Mouse (Mus musculus) right cerebral cortex, adult 18-20 months (tissue): ENCODE measurements at regions not wholly inside any gene's neighbourhood (a gene's known extent, or its start where the extent isn't known, plus 50 kb on each side); places are given as distances from the start of the nearest gene placed in this dataset.
"Not testable (repeated sequence)": the region's sequence is repeated elsewhere in the genome, so short reads cannot be mapped to it uniquely, and the experiment has no call there.

Source experiments
- DNase-seq: peaks from one replicate; pipeline ENCODE4 v3.0.0; 2022; ENCODE audit warnings: mixed read lengths

DNA sequence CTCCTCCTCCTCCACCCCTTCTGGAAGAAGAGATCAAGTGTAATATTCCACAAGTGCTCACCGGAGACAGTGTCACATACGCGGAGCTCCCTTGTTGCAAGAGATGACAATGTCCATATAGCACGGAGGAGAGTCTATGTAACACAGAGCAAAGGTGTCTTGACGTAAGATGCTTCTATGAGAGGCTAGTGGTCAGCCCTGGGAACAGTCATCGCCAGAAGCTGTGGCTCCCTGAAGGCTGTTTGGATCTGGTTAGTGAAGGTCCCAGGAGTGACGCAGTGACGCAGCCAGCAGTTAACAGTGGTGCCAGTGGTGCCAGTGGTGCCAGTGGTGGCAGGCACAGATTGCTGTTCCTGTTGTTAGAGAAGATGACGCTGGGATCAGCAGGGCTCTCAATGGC, 66.9 kb downstream of the Twistnb start:
- DNase-seq = no peak

DNA sequence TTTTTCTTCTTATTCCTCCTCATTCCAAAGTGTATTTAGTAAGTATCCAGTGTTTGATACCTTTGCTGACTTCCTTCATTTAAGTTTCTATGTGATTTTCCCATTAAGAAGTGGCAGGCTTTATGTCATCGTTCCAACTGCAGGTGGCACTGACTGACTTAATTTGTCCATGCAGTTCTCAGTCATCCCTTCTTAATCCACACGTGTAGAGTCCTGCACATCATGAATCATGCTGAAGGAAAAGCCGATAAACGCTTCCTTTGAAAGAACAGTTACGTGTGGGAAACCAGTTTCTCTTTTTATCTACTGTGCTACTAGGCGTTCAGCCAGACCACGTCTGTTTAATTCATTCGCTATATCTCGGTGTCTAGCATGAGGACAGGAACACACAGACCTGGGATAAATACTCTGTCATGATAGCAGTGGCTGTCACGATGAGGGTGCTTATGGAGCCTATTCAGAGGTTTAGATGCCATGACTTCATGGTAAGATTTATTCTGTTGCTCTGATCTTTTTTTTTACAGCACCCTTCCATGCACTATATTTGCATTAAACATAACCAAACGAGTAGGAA, 68.0 kb downstream of the Twistnb start:
- peak; percentile 4 for DNase-seq

DNA sequence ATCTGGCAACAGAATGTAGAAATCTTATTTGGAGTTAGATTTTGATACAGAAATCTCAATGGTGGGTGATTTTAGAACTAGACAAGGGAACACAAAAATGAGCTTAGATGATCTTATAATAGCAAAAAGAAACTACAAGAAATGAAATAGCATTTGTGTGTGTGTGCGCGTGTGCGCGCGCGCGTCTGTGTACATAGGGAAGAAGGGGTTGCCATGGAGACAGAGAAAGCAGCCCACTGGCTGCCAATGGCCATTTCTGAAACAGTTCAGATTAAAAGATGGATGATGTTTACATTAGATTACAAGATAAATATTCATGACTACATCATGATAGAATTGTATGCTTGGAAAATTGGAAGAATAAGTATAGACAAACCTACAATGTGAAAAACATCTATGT, 112.1 kb downstream of the Twistnb start:
- peak; percentile 8 for DNase-seq

DNA sequence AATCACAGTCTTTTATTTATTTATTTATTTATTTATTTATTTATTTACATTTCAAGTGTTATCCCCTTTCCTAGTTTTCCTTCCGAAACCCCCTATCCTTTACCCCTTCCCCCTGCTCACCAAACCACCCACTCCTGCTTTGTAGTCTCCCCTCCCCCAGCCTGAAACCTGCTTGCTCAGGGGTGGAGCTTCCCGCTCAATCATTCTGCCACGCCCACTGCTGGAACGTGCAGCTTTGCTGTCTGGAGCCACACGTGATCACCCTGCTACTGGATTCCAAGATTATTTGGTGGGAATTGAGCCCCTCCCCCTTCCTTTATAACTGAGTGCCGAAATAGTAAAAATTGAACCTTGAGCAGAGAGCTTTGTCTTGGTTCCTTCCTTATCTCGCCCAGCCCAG, 122.2 kb downstream of the Twistnb start:
- not testable (repeated sequence) for DNase-seq

DNA sequence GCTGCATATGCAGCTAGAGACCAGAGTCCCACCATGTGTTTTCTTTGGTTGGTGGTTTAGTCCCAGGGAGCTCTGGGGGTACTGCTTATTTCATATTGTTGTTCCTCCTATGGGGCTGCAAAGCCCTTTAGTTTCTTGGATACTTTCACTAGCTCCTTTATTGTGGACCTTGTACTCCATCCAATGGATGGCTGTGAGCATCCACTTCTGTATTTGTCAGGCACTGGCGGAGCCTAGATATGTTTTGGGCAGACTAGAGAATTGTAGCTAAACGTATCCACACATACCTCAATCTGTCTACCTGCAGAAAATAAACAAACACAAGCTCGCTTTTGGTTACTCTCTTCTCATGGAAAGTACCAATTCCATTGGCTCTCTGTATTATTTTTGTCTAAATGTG, 122.8 kb downstream of the Twistnb start:
- DNase-seq = no peak

DNA sequence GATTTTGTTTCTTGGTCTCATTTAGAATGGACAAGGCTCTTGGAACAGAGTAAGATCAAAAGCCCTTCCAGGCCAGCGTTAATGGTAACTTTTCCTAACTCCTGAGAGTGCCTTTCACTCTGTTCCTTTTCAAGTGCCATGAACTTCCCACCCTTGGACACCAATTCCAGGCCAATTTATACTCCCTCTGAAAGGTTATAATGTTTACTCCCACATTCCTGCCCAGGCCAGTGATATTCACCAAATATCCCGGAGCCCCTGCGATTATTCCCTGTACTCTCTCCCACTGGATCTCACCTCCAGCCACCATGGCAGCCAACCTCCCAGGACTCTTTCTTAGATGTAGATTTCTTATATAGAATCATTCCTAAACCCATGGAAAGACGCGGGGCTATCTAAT, 123.2 kb downstream of the Twistnb start:
- no peak for DNase-seq

DNA sequence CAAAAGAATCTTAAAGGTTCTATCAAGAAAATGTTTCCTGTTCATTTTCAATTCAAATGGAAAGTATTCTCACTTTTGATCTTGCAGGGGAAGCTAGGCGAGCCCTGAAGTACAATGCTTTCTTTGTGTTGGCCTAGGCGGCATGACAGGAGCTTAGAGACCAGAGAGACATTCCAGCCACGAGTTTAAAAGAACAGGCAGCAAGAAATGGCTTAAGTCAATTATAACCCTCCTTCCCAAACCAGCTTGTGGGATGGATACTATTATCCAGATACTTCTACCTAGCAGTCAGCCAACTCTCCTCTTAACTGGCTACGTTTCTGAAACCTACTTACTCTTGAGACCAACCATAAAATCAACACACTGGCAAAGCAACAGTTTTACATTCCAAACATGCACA, 124.3 kb downstream of the Twistnb start:
- no peak for DNase-seq

DNA sequence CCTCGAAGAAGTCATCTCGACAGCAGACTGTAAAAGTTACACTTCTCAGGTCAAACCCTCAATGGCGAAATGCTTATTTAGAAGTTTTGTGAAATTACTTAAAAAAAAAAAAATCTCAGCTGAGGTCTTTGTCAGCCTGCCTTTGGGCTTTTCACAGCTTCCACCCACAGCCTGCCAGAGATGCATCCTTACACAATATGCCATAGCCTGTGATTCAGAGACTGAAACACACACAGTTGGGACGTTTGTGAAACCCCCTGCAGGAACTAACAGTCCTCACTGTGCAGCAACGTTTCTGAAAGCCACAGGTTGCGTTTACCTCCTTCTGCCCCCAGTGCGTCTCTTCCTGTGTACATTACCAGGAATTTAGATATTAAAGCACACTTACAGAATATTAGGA, 131.7 kb downstream of the Twistnb start:
- peak; percentile 5 for DNase-seq

DNA sequence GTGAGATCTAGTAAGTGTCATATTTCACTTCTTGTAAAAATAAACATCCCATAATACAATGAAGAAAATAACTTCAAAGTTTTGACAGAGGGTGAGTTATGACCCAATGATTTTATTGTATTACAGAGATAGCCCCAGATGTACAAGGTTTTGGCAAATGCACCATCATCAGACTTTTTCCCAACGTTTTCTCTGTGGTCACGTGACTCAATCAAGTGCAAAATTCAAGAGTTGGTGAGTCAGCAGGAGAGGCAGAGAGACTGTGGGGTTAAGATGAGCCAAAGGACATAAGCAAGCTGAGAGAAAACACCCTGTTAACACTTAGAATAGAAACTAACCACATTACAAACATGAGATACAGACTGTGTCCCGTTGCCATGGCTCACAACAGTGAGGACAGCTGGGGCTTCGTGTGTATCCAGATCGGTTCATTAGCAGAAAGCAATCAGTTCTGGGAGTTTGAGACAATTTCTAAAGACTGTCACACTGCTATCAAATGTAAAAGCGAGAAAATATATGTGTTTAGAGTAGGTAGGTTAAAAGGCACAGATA, 148.5 kb downstream of the Twistnb start:
- DNase-seq = no peak

DNA sequence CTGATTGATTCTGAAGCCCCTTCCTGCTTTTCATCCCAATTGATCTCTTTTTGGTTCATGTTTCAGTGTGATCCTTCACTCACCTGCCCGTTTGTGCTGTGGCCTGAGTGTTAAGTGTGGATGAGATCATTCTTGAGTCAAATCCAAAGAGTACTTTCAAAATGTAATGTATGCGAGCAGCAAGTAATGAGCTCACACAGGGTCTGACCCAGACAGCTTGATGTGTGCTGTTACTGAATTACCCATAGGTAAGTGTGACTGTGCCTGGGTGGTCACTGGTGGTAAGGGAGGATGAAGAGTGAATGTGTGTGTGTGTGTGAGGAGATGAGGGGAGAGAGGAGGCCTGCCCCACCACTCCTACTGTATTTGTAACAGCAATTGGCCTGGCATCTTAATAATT, 151.4 kb downstream of the Twistnb start:
- DNase-seq = no peak

DNA sequence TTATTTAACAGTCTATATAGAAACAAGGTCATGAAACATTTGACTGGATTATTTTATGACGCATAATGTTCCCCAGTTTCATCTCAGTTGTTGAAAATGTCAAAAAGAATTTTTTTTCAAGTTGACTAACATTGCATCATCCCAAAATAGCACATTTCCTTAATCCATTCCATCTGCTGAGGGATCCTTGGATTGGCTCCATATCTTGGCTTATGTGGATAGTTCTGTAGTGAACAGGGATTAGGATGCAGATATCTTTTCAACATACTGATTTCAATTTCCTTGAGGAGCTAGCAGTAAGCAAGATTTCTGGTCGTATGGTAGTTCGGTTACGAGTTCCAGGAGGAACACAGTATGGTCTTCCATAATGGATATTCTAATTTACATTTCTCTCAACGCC, 161.6 kb downstream of the Twistnb start:
- no peak for DNase-seq

DNA sequence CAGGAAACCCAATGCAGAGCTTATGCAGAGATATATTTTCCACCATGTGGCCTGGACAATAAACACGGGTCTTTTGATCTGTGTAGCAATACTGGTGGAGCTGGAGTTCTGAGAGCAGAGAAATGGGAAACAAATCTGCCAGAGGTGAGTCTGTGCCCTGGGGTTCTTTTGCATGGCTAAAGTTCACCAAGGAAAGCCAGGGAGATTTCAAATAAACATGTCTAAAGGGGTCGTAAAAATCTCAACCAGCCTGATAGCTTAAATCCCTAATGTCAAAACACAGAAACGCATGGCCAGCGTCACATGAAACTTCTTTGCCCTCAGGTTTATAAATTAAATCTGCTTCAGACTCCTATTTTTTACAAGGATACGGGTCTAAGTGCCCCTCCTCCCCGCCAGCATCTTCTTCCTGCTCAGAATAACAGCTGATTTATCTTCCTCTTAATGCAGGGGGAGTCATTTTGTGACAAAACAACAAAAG, 163.0 kb downstream of the Twistnb start:
- no peak for DNase-seq

DNA sequence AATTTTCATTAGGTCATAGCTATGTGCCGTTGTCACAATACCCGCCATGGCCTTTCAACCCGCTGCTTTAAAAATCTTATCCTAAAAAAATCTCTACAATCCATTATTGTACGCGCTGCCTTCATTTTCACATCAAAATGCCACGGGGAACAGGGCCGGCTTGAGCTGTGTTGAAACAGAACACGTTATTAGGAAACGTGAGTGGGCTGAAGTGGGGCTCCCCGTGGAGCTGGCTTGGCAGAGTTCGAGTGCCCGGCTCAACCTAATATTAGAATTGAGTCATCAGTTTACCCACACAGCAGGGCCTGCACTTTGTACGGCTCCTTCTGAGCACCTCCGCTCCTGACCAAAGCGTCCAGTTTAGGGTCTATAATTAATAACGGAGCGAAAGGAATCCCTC, 163.5 kb downstream of the Twistnb start:
- no peak for DNase-seq

DNA sequence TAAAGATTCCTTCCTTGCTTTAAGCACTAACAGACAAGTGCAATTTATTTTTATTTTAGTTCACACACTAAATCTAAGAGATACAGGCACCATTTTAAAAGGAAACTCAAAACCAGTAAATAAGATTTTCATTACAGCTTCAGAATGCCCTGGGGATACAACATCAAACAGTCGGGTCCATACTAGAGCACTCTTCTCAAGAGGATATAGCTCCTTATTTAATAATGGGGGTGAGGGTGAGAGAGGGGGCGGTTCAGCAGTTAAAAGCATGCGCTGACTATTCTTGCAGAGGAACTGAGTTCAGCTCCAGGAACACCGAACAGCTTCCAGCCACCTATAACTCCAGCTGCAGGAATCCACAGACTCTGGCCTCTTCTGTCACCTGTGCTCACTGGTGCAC, 164.2 kb downstream of the Twistnb start:
- DNase-seq = no peak

DNA sequence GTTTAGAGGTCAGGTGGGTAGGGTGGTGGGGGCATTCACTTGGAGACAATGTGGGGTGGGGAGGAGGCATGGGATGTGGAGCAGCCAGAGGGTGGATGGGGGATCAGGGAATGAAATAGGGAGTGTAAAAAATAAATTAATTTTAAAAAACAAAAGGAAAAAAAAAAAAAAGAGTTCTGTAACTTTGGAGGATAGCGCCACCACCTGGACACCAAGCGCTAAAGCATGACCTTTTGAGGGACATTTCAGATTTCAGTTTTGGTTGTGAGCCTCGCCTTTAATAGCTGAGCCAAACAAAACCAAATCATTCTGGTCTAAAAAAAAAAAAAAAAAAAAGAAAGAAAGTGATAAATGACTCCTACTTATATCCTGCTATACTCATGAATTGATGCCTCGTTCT, 176.0 kb downstream of the Twistnb start:
- DNase-seq = no peak

DNA sequence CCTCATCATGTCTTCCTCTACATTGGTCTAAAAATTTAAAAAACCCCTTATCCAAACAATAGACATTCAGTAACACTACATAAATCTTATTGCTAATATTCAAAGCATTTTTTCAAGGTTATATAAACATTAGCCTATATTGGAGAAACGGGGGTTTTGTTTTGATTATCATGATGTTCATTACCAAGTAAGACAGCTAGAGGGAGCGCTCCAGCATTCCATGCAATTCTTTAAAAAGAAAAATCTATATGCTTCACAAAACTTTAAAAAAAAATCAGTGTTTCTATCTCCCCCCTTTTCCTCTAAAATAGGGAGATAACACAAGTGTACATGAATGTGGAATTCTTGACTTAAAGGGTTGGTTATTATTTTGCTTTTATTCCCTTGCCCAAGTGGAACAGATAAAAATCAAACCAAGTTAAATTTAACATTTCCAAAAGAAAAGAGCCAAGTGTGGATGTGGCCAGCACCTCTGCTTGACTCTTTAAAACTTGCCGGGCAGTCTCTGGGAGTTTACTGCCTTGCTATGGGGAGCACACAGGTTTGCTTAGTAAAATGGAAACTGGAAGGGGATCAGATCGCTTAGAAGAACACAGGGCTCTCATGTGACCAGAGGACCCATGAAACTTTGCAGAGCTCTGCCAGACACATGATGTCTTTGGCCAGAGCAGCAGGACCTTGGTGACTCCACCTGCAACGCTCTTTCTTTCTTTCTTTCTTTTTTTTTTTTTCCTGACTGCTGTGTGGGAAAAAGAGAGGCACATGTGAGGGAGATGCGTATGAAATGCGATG, 178.6 kb downstream of the Twistnb start:
- DNase-seq = no peak

DNA sequence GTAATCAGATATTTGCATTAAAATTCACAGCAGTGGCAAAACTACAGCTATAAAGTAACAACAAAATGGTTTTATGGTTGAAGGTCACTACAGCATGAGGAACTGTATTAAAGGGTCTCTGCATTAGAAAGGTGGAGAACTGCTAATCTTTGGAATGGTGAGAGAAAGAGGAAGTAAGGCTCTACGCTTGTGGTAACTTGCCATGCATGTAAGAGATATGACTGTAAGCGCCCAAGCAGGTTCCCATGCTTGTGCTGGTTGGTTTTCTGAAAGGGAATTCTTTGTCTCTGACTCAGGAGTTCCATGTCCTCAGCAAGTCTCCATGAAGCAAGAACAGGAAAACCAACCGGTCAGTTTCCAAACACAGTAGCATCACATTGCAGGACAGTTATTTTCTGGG, 182.9 kb downstream of the Twistnb start:
- no peak for DNase-seq

DNA sequence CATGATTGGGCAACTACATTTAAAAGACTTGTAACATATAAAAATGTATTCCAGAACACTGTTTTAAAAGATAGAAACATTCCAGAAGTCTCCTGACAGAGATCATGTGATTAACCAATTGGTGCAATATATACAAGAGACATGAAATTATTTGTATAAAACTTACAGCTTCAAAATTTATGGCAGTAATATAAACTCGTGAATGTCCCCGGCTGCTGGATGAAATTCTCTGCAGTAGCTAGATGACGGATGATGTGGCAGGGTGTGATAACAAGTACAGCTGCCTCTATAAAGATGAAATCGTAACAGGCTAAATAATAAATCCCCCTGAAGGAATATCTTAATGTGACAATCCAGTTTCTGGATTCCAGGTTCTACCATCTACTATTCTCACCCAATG, 191.0 kb downstream of the Twistnb start:
- no peak for DNase-seq

DNA sequence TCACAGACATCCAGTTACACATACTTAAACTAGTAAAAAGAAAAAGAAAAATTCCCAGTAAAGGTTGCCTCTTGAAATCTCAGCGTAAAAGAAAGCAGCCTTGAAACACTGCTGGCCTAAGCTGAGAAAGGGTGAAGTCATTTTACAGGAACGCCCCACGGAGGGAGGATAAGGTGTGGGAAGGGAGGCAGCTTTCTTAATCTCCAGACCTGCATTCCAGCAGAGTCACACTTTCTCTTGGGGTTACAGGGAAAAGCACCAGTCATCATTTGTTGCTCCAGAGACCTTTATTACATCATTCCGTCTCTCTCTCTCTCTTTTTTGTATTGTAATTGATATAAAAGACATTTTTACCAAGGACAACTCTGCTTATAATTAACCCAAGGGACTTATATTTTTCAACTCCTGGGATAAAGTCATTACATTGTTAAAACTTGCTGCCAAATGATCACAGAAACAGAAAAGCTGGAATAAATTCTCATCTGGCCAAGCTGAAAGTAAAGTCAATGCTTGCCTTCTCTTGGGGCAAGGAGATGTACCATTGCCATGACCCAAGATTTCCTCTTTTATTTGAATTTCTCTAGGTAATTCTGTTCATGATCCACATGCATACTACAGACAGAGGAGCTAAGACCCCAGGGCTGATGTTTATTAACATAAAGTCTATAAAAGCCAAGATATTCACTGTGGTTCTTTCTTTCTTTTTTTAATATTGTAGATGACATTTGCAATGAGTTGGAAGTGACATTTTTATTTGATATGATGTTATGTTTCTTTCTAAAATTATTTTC, 196.9 kb downstream of the Twistnb start:
- DNase-seq = no peak

DNA sequence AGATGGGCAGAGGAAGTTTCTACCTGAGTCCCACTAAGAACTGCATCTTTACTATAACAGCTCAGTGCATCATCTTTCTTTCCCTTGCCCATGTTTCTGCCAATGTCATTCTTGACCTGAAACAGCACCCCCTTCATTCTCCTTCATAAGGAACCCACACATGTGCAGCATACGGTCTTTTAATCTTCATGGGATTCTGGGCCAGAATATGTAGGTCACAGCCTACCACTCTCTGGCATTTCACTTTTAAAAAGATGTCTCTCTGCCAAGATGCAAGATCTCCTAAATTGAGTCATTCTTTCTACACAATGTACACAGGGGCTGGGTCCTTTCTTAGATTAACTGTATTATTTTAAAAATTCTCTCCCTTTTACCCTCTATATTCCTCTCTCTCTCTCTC, 223.2 kb downstream of the Twistnb start:
- DNase-seq = peak; percentile 5

DNA sequence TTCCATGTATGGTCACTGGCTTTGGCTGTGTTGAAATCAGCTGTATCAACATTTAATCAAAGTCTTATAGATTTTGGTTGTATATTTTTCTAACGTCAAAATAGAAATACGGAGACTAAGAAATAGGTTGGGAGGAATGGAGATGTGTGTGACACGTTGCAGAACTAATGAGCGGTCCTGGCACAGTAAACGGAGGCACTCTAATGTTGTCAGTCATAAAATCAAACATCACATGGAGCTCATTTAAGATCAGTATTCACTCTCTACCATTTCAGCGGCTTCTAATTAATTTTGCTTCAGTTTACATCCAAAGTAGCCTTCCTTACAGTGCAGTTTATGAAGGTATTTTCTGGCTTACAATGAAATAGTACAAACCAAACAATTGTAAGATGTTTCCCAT, 246.1 kb downstream of the Twistnb start:
- DNase-seq = no peak

DNA sequence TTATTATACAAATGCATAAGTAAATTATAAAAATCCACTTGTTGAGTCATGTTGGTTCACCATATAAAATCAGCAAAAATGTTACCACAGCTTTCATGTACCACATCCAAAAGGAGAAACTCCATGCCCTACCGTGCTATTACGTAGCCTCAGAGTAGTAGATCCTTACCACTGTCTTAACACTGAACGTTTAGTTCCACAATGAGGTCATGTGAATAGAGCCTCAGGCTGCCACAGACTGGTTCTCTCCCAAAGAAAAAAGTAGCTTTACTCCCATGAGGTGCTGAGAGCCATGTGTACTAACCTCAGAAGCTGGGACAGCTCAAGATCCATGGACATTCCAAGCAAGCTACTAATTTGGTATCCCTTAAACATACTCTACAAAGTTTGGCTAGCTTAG, 235.4 kb upstream of the Ferd3l start:
- no peak for DNase-seq

DNA sequence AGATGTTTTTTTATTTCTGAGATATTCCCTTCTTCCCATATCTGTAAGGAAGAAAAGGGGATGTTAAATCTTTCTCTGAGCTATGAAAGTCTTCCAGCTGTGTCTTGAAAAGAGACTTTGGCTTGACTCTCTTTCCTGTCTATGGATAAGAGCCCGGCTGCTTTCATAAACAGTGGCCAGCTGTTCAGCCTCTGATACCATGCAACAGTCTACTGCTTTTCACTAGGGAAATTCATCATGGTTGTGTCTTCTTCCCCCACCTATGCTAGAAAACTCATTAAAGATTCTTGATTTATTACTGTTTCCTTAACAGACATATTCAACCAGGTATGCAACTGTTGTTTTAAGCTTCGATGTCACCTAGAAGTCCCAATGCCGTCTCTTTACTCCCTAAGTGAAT, 213.8 kb upstream of the Ferd3l start:
- DNase-seq = no peak

DNA sequence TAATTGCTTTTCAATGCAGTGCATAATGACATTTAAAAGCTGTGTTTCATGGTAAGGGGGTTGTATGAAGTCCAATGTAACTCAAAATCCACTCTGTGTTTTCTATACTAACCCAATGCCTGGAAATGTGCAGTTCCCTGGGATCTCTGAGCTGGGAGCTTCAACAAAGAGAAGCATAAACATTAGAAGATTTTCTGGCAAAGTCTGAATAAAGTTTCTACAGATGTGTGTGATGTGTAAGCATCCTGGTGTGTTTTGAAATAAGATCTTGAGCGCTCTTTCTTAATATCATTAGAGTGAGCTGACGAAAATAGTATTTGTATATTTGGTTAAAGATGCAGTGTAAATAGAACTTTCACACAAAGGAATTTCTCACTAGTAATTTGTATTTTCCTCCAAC, 212.2 kb upstream of the Ferd3l start:
- no peak for DNase-seq
